Mouse (Mus musculus) stomach, embryonic 16.5 days (tissue): ENCODE measurements at regions not wholly inside any gene's neighbourhood (a gene's known extent, or its start where the extent isn't known, plus 50 kb on each side); places are given as distances from the start of the nearest gene placed in this dataset.

Experiments
- ATAC-seq: fragments of 200-750 bp; cut with Nextera tagmentation; 2 replicates; pipeline ENCODE4 v1.8.0; 2017; ENCODE audit warnings: moderate number of reproducible peaks, moderate TSS enrichment; ENCODE audit not compliant: insufficient read depth, low FRiP score
- H3K27ac ChIP-seq: fragments of 300-500 bp; sonication (generic); 2 replicates; pipeline ENCODE4 v1.5.1; 2014; ENCODE audit warnings: low read length
- H3K27me3 ChIP-seq: fragments of 300-500 bp; sonication (generic); 2 replicates; pipeline ENCODE4 v1.6.1; 2014; ENCODE audit warnings: low read length, control low read depth, mixed read lengths; ENCODE audit not compliant: control insufficient read depth, insufficient read depth
- H3K36me3 ChIP-seq: fragments of 300-500 bp; sonication (generic); 2 replicates; pipeline ENCODE4 v1.6.1; 2014; ENCODE audit warnings: low read length; ENCODE audit not compliant: control insufficient read depth, insufficient read depth
- H3K4me1 ChIP-seq: fragments of 300-500 bp; sonication (generic); 2 replicates; pipeline ENCODE4 v1.6.1; 2014; ENCODE audit warnings: low read length, control low read depth, mixed read lengths; ENCODE audit not compliant: control insufficient read depth, insufficient read depth
- H3K4me2 ChIP-seq: fragments of 300-500 bp; sonication (generic); 2 replicates; pipeline ENCODE4 v1.6.1; 2014; ENCODE audit warnings: low read depth, low read length, mixed read lengths
- H3K4me3 ChIP-seq: fragments of 300-500 bp; sonication (generic); replicated peaks from 2 replicates; pipeline ENCODE4 v1.5.1; 2014; ENCODE audit warnings: mild to moderate bottlenecking, low read length
- H3K9ac ChIP-seq: fragments of 300-500 bp; sonication (generic); 2 replicates; pipeline ENCODE4 v1.6.1; 2014; ENCODE audit warnings: low read length
- H3K9me3 ChIP-seq: fragments of 300-500 bp; sonication (generic); replicated peaks from 2 replicates; pipeline ENCODE4 v1.6.1; 2016; ENCODE audit warnings: low read length, control low read depth; ENCODE audit not compliant: control insufficient read depth
- WGBS: fragments of 180-500 bp; shearing (Covaris S2); extraction: QIAGEN DNeasy Blood & Tissue Kit; methylation state at CpG from one replicate; pipeline ENCODE4 v1.1.7; 2014; 5-methylcytosine and 5-hydroxymethylcytosine counted together

DNA sequence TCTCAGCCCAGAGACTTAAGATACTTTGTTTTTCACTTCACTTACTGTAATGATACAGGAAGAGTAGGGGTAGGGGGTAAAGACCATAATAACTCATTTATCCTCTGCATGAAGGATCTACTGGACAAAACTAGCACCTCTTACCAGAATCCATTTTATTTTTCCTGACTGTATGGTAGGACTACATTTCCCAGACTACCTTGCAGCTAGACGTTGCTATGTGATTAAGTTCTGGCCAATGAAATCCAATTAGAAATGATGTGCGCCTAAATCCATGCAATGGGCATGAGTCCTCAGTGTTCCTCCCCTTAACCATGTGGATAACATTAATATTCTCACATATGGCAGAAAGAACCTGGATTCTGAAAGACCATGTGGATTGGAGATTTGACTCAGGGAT, 68.3 kb upstream of the Rbbp6 start:
- no peaks in the 10 kb centered on the region for H3K4me1 ChIP-seq
- H3K4me2 ChIP-seq = no peak overlapping the region
- no peaks in the 10 kb centered on the region for H3K9me3 ChIP-seq
- H3K27me3 ChIP-seq = no peaks in the 10 kb centered on the region
- H3K4me3 ChIP-seq = no peak overlapping the region
- H3K27ac ChIP-seq = no peak overlapping the region
- H3K9ac ChIP-seq = no peak overlapping the region
- 64% methylated on average over 2 of the region's 2 CpGs for WGBS
- ATAC-seq = no peak
- H3K36me3 ChIP-seq = no peaks in the 10 kb centered on the region

DNA sequence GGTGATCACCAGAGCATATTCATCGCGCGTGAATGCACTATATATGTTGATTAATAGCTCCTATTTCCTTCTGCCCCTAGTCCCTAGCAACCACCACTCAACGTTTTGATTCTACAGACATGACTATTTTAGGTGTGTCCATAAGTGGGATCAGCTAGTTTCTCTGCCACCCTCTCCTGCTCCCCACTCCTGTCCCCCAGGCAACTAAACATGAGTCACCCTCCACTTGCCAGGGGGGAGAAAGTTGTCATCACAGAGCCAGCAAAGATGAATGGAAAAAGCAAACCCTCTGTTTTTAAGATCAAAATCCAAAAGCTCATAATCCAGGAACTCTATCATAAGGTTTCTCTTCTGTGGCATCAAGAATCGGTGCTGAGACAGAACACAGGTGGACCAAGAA, 59.4 kb upstream of the Rbbp6 start:
- Histone ChIP-seq H3K4me3 (no peak overlapping the region), H3K4me1 (no peaks in the 10 kb centered on the region), H3K27me3 (no peaks in the 10 kb centered on the region), H3K36me3 (no peaks in the 10 kb centered on the region), H3K9me3 (no peaks in the 10 kb centered on the region), H3K27ac (no peak overlapping the region), H3K9ac (no peak overlapping the region), H3K4me2 (no peak overlapping the region)
- WGBS = 72% methylated on average over 5 of the region's 5 CpGs
- ATAC-seq = no peak

DNA sequence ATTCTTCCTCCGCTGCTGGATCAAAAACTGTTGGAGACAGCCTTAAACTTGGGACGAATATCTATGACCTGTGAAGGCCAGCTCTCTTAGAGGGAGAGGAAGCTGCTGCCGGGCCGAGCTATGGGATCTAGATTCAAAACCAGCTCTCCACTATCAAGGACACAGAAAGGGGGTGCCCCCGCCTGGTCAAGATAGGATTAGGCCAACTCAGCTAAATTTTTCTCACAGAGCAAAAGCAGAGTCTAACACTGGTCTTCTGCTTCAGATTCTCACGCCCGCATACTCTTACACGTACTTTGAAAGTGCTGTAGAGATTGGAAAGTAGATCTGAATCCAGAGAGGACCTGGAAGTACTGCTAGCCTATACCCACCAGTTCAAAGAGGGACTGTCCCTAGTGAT, 56.2 kb upstream of the Rbbp6 start:
- no peaks in the 10 kb centered on the region for H3K9me3 ChIP-seq
- H3K4me2 ChIP-seq = no peak overlapping the region
- ATAC-seq = no peak
- no peak overlapping the region for H3K4me3 ChIP-seq
- 82% methylated on average over 8 of the region's 8 CpGs for WGBS
- H3K27ac ChIP-seq = no peak overlapping the region
- H3K27me3 ChIP-seq = no peaks in the 10 kb centered on the region
- no peaks in the 10 kb centered on the region for H3K36me3 ChIP-seq
- H3K9ac ChIP-seq = no peak overlapping the region
- H3K4me1 ChIP-seq = no peaks in the 10 kb centered on the region
